Mouse (Mus musculus) heart, adult 2 months (tissue): ENCODE results near the gene Asap2.

Experiments
- CTCF ChIP-seq: fragments of 200-600 bp; IDR thresholded peaks from 2 replicates; pipeline ENCODE4 v1.8.1; 2022; ENCODE audit warnings: antibody characterized with exemption, mild to moderate bottlenecking, moderate library complexity
- EP300 ChIP-seq: fragments of 200-500 bp; IDR thresholded peaks from 2 replicates; pipeline ENCODE4 v1.6.1; 2011; ENCODE audit warnings: low read depth, low read length, control low read depth; ENCODE audit not compliant: insufficient read depth
- POLR2A ChIP-seq: fragments of 200-500 bp; IDR thresholded peaks from 2 replicates; pipeline ENCODE4 v1.6.1; 2011; ENCODE audit warnings: mild to moderate bottlenecking, low read depth, low read length, control low read depth; ENCODE audit not compliant: insufficient read depth

DNA sequence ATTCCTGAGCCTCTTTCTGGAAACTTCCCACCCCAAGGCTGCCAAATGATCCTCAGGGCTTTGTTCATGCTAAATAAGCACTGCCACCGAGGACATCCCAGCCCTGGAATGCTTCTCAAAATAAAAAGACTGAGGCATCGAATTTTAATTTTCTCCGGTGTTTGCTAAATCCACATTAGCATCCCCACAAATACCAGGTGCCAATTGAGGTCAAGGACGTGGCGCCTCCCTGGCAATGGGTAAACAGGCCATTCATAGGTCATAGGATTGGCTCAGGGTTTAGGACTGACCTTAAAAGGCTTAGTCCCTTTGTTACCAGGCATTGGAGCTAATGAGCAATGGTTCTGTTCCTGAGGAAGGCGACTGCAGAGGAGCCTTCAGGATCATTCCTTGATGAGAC is 193.1 kb downstream of the Asap2 start:
- TF ChIP-seq CTCF (no peak), EP300 (no peak), POLR2A (no peak)
